Mouse (Mus musculus): Measurements from ENCODE around the gene Myo3a. TPM values are rescaled to one million over a fixed set of nuclear protein-coding genes. Genes with fewer than 3 reads are reported as not detected.

Myo3a gene
- polyA plus RNA-seq, 1 experiment from 2014 or later: 0.09 TPM

- no peaks in the 10 kb centered on the region for H3K4me1 ChIP-seq
- no peak overlapping the region for H3K4me3 ChIP-seq
- WGBS: 66% methylated on average over 1 of the region's 1 CpGs
- H3K27me3 ChIP-seq: no peaks in the 10 kb centered on the region
- no peak overlapping the region for H3K4me2 ChIP-seq
- no peaks in the 10 kb centered on the region for H3K36me3 ChIP-seq
- H3K27ac ChIP-seq: no peak overlapping the region
- H3K9me3 ChIP-seq: no peaks in the 10 kb centered on the region
- H3K9ac ChIP-seq: no peak overlapping the region
- no peak for ATAC-seq (ENCODE audit: insufficient number of reproducible peaks, low FRiP score, low TSS enrichment, low read depth)
These were observed 436.4 kb downstream of the Myo3a start for GRCm38 (mm10) chr2:22663731-22664130.

Small RNA genes lying within 50 kb of the gene (microRNA-seq; reads per million reads assigned to microRNA genes)
- gene Gm23636 (not detected), gene Mir3967 (not detected)

Measured in limb, embryonic 15.5 days (tissue).